Mouse (Mus musculus): ENCODE results near the gene BC053393. TPM values are rescaled to one million over a fixed set of nuclear protein-coding genes. Genes with fewer than 3 reads are reported as not detected.
A peak's percentile ranks its signal among the peaks of the same experiment; 100 is the strongest.
"Not testable (repeated sequence)": the region's sequence is repeated elsewhere in the genome, so short reads cannot be mapped to it uniquely, and the experiment has no call there.

BC053393 gene
- not detected for total RNA-seq (2021)

- intact Hi-C loops (cut with DNase I): no loop called here
- no peak for DNase-seq
Measured at GRCm38 (mm10) chr11:46571327-46571726, at the start of gene BC053393. Gene BC053393 (plus strand): TSS chr11:46571536.

GRCm38 (mm10) chr11:46522719-46523118 lies 48.6 kb upstream of the BC053393 start:
- intact Hi-C loops (cut with DNase I): no loop called here
- no peak for DNase-seq

GRCm38 (mm10) chr11:46523912-46524311 lies 47.4 kb upstream of the BC053393 start, which contains the start of gene Gm12169:
Gene Gm12169 (plus strand): TSS chr11:46524212.
- no peak for DNase-seq
- intact Hi-C loops (cut with DNase I): no loop called here

- intact Hi-C loops (cut with DNase I): no loop called here
- no peak for DNase-seq
Measured at GRCm38 (mm10) chr11:46530149-46530548, 41.2 kb upstream of the BC053393 start.

- intact Hi-C loops (cut with DNase I): no loop called here
- no peak for DNase-seq
Measured at GRCm38 (mm10) chr11:46536978-46537377, 34.4 kb upstream of the BC053393 start.

GRCm38 (mm10) chr11:46543530-46543929 lies 27.8 kb upstream of the BC053393 start:
- intact Hi-C loops (cut with DNase I): no loop called here
- DNase-seq: no peak

GRCm38 (mm10) chr11:46549721-46550120 lies 21.6 kb upstream of the BC053393 start:
- DNase-seq: no peak
- intact Hi-C loops (cut with DNase I): no loop called here

- intact Hi-C loops (cut with DNase I): no loop called here
- no peak for DNase-seq
Measured at GRCm38 (mm10) chr11:46552741-46553140, 18.6 kb upstream of the BC053393 start.

GRCm38 (mm10) chr11:46561096-46561495 lies 10.2 kb upstream of the BC053393 start:
- intact Hi-C loops (cut with DNase I): no loop called here
- DNase-seq: no peak

GRCm38 (mm10) chr11:46564671-46565070 lies 6.7 kb upstream of the BC053393 start:
- intact Hi-C loops (cut with DNase I): no loop called here
- peak in 1 of 2 experiments; percentile 3 for DNase-seq

GRCm38 (mm10) chr11:46565967-46566366 lies 5.4 kb upstream of the BC053393 start:
- intact Hi-C loops (cut with DNase I): no loop called here
- no peak for DNase-seq

- DNase-seq: no peak
- intact Hi-C loops (cut with DNase I): no loop called here
Measured at GRCm38 (mm10) chr11:46569107-46569506, 2.2 kb upstream of the BC053393 start.

GRCm38 (mm10) chr11:46578771-46579281 lies 7.5 kb downstream of the BC053393 start:
- intact Hi-C loops (cut with DNase I): no loop called here

GRCm38 (mm10) chr11:46580428-46580827 lies 9.1 kb downstream of the BC053393 start:
- intact Hi-C loops (cut with DNase I): no loop called here
- no peak for DNase-seq

More at GRCm38 (mm10) chr11:46578771-46579281, 7.5 kb downstream of the BC053393 start:
- DNase-seq: no peak

GRCm38 (mm10) chr11:46582741-46583140 lies 11.4 kb downstream of the BC053393 start:
- no peak for DNase-seq
- intact Hi-C loops (cut with DNase I): no loop called here

GRCm38 (mm10) chr11:46592416-46592815 lies 21.1 kb downstream of the BC053393 start:
- intact Hi-C loops (cut with DNase I): no loop called here
- DNase-seq: no peak

GRCm38 (mm10) chr11:46619929-46620328 lies 48.6 kb downstream of the BC053393 start:
- DNase-seq: no peak
- intact Hi-C loops (cut with DNase I): no loop called here

- no peak for DNase-seq
- intact Hi-C loops (cut with DNase I): no loop called here
Measured at GRCm38 (mm10) chr11:46620414-46621168, 49.3 kb downstream of the BC053393 start.

- intact Hi-C loops (cut with DNase I): no loop called here
- DNase-seq: no peak
Measured at GRCm38 (mm10) chr11:46629211-46629795, 58.0 kb downstream of the BC053393 start, which contains the start of gene Dppa1. Gene Dppa1 (minus strand): TSS chr11:46629261.

GRCm38 (mm10) chr11:46631635-46632034 lies 60.3 kb downstream of the BC053393 start:
- intact Hi-C loops (cut with DNase I): no loop called here
- DNase-seq: peak in 1 of 2 experiments; percentile 4

GRCm38 (mm10) chr11:46635516-46635915 lies 64.2 kb downstream of the BC053393 start:
- DNase-seq; intact Hi-C loops (cut with DNase I): not testable (repeated sequence)

GRCm38 (mm10) chr11:46636568-46636967 lies 65.2 kb downstream of the BC053393 start:
- intact Hi-C loops (cut with DNase I): no loop called here
- DNase-seq: no peak
